Mouse (Mus musculus) adrenal gland, adult (tissue): ENCODE results near the gene Rpl36-ps4.
"Not testable (repeated sequence)": the region's sequence is repeated elsewhere in the genome, so short reads cannot be mapped to it uniquely, and the experiment has no call there.

Experiments
- DNase-seq, 2 experiments: peaks; one replicate each; pipeline ENCODE4 v3.0.0; 2022 to 2023; ENCODE audit warnings: low spot score in 1 of 2; ENCODE audit not compliant: inconsistent age in 2 of 2

The Rpl36-ps4 gene

GRCm38 (mm10) chr17:87936156-87936555, 15.4 kb downstream of the Rpl36-ps4 start:
- no peak for DNase-seq

GRCm38 (mm10) chr17:87948965-87949584, 28.3 kb downstream of the Rpl36-ps4 start:
- DNase-seq, result peak; percentile 66 to 92

- not testable (repeated sequence) for DNase-seq
Observed at GRCm38 (mm10) chr17:87954618-87955124, 33.9 kb downstream of the Rpl36-ps4 start.

- DNase-seq, result no peak
Observed at GRCm38 (mm10) chr17:87957096-87957840, 36.5 kb downstream of the Rpl36-ps4 start.

- DNase-seq, result no peak
Observed at GRCm38 (mm10) chr17:87958283-87958682, 37.5 kb downstream of the Rpl36-ps4 start.

- not testable (repeated sequence) for DNase-seq
Observed at GRCm38 (mm10) chr17:87959406-87959805, 38.6 kb downstream of the Rpl36-ps4 start.

- not testable (repeated sequence) for DNase-seq
Observed at GRCm38 (mm10) chr17:87959931-87960330, 39.2 kb downstream of the Rpl36-ps4 start.

- no peak for DNase-seq
Observed at GRCm38 (mm10) chr17:87963081-87964075, 42.6 kb downstream of the Rpl36-ps4 start.

GRCm38 (mm10) chr17:87968483-87968926, 47.7 kb downstream of the Rpl36-ps4 start:
- peak in 1 of 2 experiments; percentile 56 for DNase-seq
